In genomic region chr4:108070723-108071122, GRCm38 (mm10) we compare ENCODE assay signal across 8 mouse cellular contexts. TPM values are rescaled to one million over a fixed set of nuclear protein-coding genes. Genes with fewer than 3 reads are reported as not detected.
A peak's percentile ranks its signal among the peaks of the same experiment; 100 is the strongest.
DNase-seq lines count a peak whose midpoint lies in the region; ATAC-seq and TF ChIP-seq lines count a peak whose summit lies in the region.

No protein-coding gene starts in this region.

- H3K27me3 ChIP-seq in kidney, embryonic 14.5 days (ENCODE audit: control insufficient read depth, insufficient read depth, low read length) = no peaks in the 10 kb centered on the region
- no peaks in the 10 kb centered on the region for H3K27me3 ChIP-seq in forebrain, embryonic 13.5 days
- H3K27me3 ChIP-seq in limb, embryonic 10.5 days (ENCODE audit: low read depth, poor library complexity, severe bottlenecking) = no peaks in the 10 kb centered on the region
- H3K27me3 ChIP-seq in small intestine, adult 2 months (ENCODE audit: control insufficient read depth, insufficient read depth, low read length) = no peaks in the 10 kb centered on the region

- no peak for DNase-seq in kidney, adult 11 months
- peak; percentile 60 for DNase-seq in adipocyte (ENCODE audit: low spot score)
- no peak for DNase-seq in limb, embryonic 10.5 days (ENCODE audit: low spot score)
- no peak for DNase-seq in right cerebral cortex, postnatal 36 days (ENCODE audit: low spot score in 2 of 2)
- DNase-seq in right cerebral cortex, postnatal 25 days = no peak

- peak overlapping the region; percentile 53 for H3K4me3 ChIP-seq in kidney, embryonic 14.5 days (ENCODE audit: low read length)
- peak overlapping the region; percentile 52 for H3K4me3 ChIP-seq in forebrain, embryonic 13.5 days
- H3K4me3 ChIP-seq in limb, embryonic 10.5 days = peak overlapping the region; percentile 60
- peak overlapping the region; percentile 62 for H3K4me3 ChIP-seq in small intestine, adult 2 months (ENCODE audit: low read depth, low read length)

- H3K36me3 ChIP-seq in kidney, embryonic 14.5 days (ENCODE audit: control insufficient read depth, insufficient read depth, low read length) = peaks cover 14% of the 10 kb centered on the region; the same call in 1 of the 2 replicates
- peaks cover 18% of the 10 kb centered on the region for H3K36me3 ChIP-seq in forebrain, embryonic 13.5 days (ENCODE audit: poor library complexity, severe bottlenecking)
- peaks cover 22% of the 10 kb centered on the region for H3K36me3 ChIP-seq in limb, embryonic 10.5 days
- H3K36me3 ChIP-seq in small intestine, adult 2 months (ENCODE audit: control insufficient read depth, insufficient read depth, low read length) = peaks cover 20% of the 10 kb centered on the region

- no peak for TF ChIP-seq CTCF in small intestine, adult 2 months (IDR thresholded peaks at IDR 0.05; ENCODE audit: extremely low read depth, insufficient read length, insufficient replicate concordance, low read depth, low read length)

- H3K4me1 ChIP-seq in kidney, embryonic 14.5 days (ENCODE audit: control insufficient read depth, insufficient read depth, low read length) = peaks cover 7% of the 10 kb centered on the region
- H3K4me1 ChIP-seq in forebrain, embryonic 13.5 days = peaks cover 17% of the 10 kb centered on the region
- H3K4me1 ChIP-seq in limb, embryonic 10.5 days = peaks cover 8% of the 10 kb centered on the region
- H3K4me1 ChIP-seq in small intestine, adult 2 months (ENCODE audit: control insufficient read depth, insufficient read depth, insufficient read length, low read length) = peaks cover 13% of the 10 kb centered on the region; the same call in 1 of the 2 replicates

- ATAC-seq in kidney, embryonic 14.5 days (ENCODE audit: low FRiP score, low TSS enrichment) = no peak
- no peak for ATAC-seq in forebrain, embryonic 13.5 days

- peak overlapping the region; percentile 3; the same call in 1 of the 2 replicates for H3K27ac ChIP-seq in kidney, embryonic 14.5 days (ENCODE audit: low read depth, low read length)
- H3K27ac ChIP-seq in forebrain, embryonic 13.5 days = no peak overlapping the region
- H3K27ac ChIP-seq in limb, embryonic 10.5 days = peak overlapping the region; percentile 72
- peak overlapping the region; percentile 60 for H3K27ac ChIP-seq in small intestine, adult 2 months (ENCODE audit: insufficient read depth, low read depth, low read length)

- no peaks in the 10 kb centered on the region for H3K9me3 ChIP-seq in kidney, embryonic 14.5 days (ENCODE audit: control insufficient read depth, low read length)
- no peaks in the 10 kb centered on the region for H3K9me3 ChIP-seq in forebrain, embryonic 13.5 days (replicated peaks)
- H3K9me3 ChIP-seq in limb, embryonic 10.5 days (replicated peaks) = no peaks in the 10 kb centered on the region

- H3K9ac ChIP-seq in kidney, embryonic 14.5 days (ENCODE audit: low read depth, low read length) = peak overlapping the region; percentile 68
- peak overlapping the region; percentile 70 for H3K9ac ChIP-seq in forebrain, embryonic 13.5 days

- 9% methylated on average over 8 of the region's 8 CpGs for WGBS in kidney, embryonic 14.5 days
- whole genome bisulfite sequencing in forebrain, embryonic 13.5 days = 7% methylated on average over 8 of the region's 8 CpGs
- 14% methylated on average over 8 of the region's 8 CpGs for WGBS in limb, embryonic 10.5 days
- WGBS in small intestine, adult 2 months = 2% methylated on average over 8 of the region's 8 CpGs

- TF ChIP-seq POLR2A in small intestine, adult 2 months (IDR thresholded peaks at IDR 0.05; ENCODE audit: low read depth, low read length) = no peak

- H3K4me2 ChIP-seq in kidney, embryonic 14.5 days (replicated peaks; ENCODE audit: low read depth, low read length) = peak overlapping the region; percentile 75
- H3K4me2 ChIP-seq in forebrain, embryonic 13.5 days = peak overlapping the region; percentile 93

RNA-seq across cellular contexts. Expression of gene Podn, which starts 25.5 kb away (rescaled TPM):
- 0.46 and 1.0 TPM in 2 replicates for polyA plus RNA-seq in kidney, embryonic 14.5 days (2014; fragmentation: Nextera tagmentation; extraction: Ambion mirVana)
- 0.15 and 0.27 TPM in 2 replicates for polyA plus RNA-seq in forebrain, embryonic 13.5 days (2015; fragmentation: Nextera tagmentation; extraction: Ambion mirVana)
- 0.16 and 0.33 TPM in 2 replicates for polyA plus RNA-seq in limb, embryonic 10.5 days (2016; fragmentation: Nextera tagmentation; extraction: Ambion mirVana)
- polyA plus RNA-seq in small intestine, adult 2 months (2012; rRNA removed) = 26.7 and 150 TPM in 2 replicates

Comparison
In these comparisons a context has a peak if more than half of its experiments do, and no peak if none do; other contexts are left out.
1. RNA of gene Podn, which starts 25.5 kb away (polyA plus RNA-seq): 26.7 to 150 TPM in small intestine, adult 2 months; 0.46 to 1.0 TPM in kidney, embryonic 14.5 days, 0.16 to 0.33 TPM in limb, embryonic 10.5 days and 0.15 to 0.27 TPM in forebrain, embryonic 13.5 days; every median in the first group is over 10 times any median in the second.
2. Peak in every context shown above with its lines, with median percentiles within 50 percentile points of each other: H3K4me3 ChIP-seq.